Mouse (Mus musculus): ENCODE measurements at regions not wholly inside any gene's neighbourhood (a gene's known extent, or its start where the extent isn't known, plus 50 kb on each side); places are given as distances from the start of the nearest gene placed in this dataset.

- no peak for ATAC-seq (replicated peaks; ENCODE audit: low FRiP score, poor library complexity, severe bottlenecking)
Measured at GRCm38 (mm10) chr15:36945309-36945708, 62.3 kb downstream of the Zfp706 start.

GRCm38 (mm10) chr15:36944556-36945171, 62.9 kb downstream of the Zfp706 start:
- ATAC-seq (replicated peaks; ENCODE audit: low FRiP score, poor library complexity, severe bottlenecking): no peak

GRCm38 (mm10) chr15:36943492-36944112, 64.0 kb downstream of the Zfp706 start:
- no peak for ATAC-seq (replicated peaks; ENCODE audit: low FRiP score, poor library complexity, severe bottlenecking)

- ATAC-seq (replicated peaks; ENCODE audit: low FRiP score, poor library complexity, severe bottlenecking): no peak
Measured at GRCm38 (mm10) chr15:36942261-36942660, 65.3 kb downstream of the Zfp706 start.

- ATAC-seq (replicated peaks; ENCODE audit: low FRiP score, poor library complexity, severe bottlenecking): no peak
Measured at GRCm38 (mm10) chr15:36941741-36942140, 65.8 kb downstream of the Zfp706 start.

- no peak for ATAC-seq (replicated peaks; ENCODE audit: low FRiP score, poor library complexity, severe bottlenecking)
Measured at GRCm38 (mm10) chr15:36939608-36940007, 68.0 kb downstream of the Zfp706 start.

GRCm38 (mm10) chr15:36939153-36939552, 68.4 kb downstream of the Zfp706 start:
- no peak for ATAC-seq (replicated peaks; ENCODE audit: low FRiP score, poor library complexity, severe bottlenecking)

GRCm38 (mm10) chr15:36938511-36939150, 68.9 kb downstream of the Zfp706 start:
- no peak for ATAC-seq (replicated peaks; ENCODE audit: low FRiP score, poor library complexity, severe bottlenecking)

GRCm38 (mm10) chr15:36937757-36938498, 69.6 kb downstream of the Zfp706 start:
- ATAC-seq (replicated peaks; ENCODE audit: low FRiP score, poor library complexity, severe bottlenecking): no peak

GRCm38 (mm10) chr15:36937067-36937657, 70.4 kb downstream of the Zfp706 start:
- ATAC-seq (replicated peaks; ENCODE audit: low FRiP score, poor library complexity, severe bottlenecking): no peak

GRCm38 (mm10) chr15:36934801-36935200, 72.8 kb downstream of the Zfp706 start:
- no peak for ATAC-seq (replicated peaks; ENCODE audit: low FRiP score, poor library complexity, severe bottlenecking)

- no peak for ATAC-seq (replicated peaks; ENCODE audit: low FRiP score, poor library complexity, severe bottlenecking)
Measured at GRCm38 (mm10) chr15:36933581-36933991, 74.0 kb downstream of the Zfp706 start.

GRCm38 (mm10) chr15:36931460-36931859, 76.1 kb downstream of the Zfp706 start:
- ATAC-seq (replicated peaks; ENCODE audit: low FRiP score, poor library complexity, severe bottlenecking): no peak

GRCm38 (mm10) chr15:36930433-36930832, 77.1 kb downstream of the Zfp706 start:
- no peak for ATAC-seq (replicated peaks; ENCODE audit: low FRiP score, poor library complexity, severe bottlenecking)

GRCm38 (mm10) chr15:36929786-36930185, 77.8 kb downstream of the Zfp706 start:
- ATAC-seq (replicated peaks; ENCODE audit: low FRiP score, poor library complexity, severe bottlenecking): no peak

- no peak for ATAC-seq (replicated peaks; ENCODE audit: low FRiP score, poor library complexity, severe bottlenecking)
Measured at GRCm38 (mm10) chr15:36929088-36929487, 78.5 kb downstream of the Zfp706 start.

- ATAC-seq (replicated peaks; ENCODE audit: low FRiP score, poor library complexity, severe bottlenecking): no peak
Measured at GRCm38 (mm10) chr15:36928678-36929077, 78.9 kb downstream of the Zfp706 start.

GRCm38 (mm10) chr15:36927436-36927835, 80.1 kb downstream of the Zfp706 start:
- no peak for ATAC-seq (replicated peaks; ENCODE audit: low FRiP score, poor library complexity, severe bottlenecking)

GRCm38 (mm10) chr15:36924171-36924570, 83.4 kb downstream of the Zfp706 start:
- ATAC-seq (replicated peaks; ENCODE audit: low FRiP score, poor library complexity, severe bottlenecking): no peak

GRCm38 (mm10) chr15:36921384-36921783, 86.2 kb downstream of the Zfp706 start:
- no peak for ATAC-seq (replicated peaks; ENCODE audit: low FRiP score, poor library complexity, severe bottlenecking)

Measured in erythroblast, adult 5-6 weeks (primary cell).